Mouse (Mus musculus) gastrocnemius, adult 18-20 months (tissue): ENCODE measurements at regions not wholly inside any gene's neighbourhood (a gene's known extent, or its start where the extent isn't known, plus 50 kb on each side); places are given as distances from the start of the nearest gene placed in this dataset.

ENCODE experiments used
- DNase-seq: peaks from one replicate; pipeline ENCODE4 v3.0.0; 2021; ENCODE audit warnings: low spot score

DNA sequence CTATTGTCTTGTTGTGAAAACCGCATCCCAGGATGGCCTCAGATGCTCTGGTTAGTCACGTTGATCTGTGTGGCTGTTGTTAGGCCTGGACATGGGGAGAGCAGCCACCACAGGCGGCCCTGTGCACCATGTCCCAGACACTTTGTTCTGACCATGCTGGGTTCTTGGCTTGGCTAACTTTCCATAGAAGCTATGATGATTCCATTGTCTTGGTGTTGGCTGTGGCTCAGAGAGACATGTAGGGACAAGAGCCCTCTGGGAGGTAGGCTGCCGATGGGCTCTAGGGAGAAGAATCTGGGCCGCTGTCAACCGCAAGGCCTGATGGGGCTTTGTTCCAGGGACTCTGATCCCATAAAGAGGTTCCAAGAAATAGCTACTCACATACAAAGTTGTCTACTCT, 334.9 kb downstream of the Pik3r1 start:
- no peak for DNase-seq

DNA sequence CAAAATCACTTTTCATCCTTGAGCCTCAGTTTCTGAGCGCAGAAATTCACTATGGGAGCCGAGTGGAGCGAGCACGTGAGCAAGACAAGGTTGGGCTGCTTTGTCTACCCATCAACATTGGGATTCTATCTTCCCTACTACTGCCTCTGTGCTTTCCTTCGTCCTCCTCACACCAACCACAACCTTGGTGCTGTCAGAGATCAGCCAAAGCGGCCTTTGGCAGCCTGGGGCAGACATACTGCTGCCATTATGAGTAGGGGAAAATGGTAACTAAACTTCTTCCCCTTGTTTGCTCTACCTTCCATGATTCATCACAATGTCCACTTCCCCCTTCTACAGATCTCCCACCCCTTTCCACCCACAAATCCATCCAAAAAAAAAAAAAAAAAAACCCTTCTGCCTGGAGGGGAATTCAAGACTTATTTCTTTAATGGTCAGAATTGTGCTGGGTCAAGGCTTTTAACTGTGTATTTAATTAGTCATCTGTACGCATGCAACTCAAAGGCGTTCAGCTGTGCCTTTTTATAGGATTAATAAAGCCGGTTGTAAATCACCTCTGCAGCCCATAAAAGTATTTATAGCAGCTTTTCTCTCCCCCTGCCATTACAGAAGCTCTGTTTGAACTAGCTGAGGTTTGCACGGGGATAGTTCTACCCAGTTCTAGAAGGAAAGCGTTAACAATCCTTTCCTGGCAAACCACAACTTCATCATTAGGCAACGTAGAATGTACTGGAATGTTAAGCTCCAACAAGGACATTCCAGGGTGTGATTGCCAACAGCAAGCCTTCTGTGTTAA, 340.4 kb downstream of the Pik3r1 start:
- peak; percentile 26 for DNase-seq

DNA sequence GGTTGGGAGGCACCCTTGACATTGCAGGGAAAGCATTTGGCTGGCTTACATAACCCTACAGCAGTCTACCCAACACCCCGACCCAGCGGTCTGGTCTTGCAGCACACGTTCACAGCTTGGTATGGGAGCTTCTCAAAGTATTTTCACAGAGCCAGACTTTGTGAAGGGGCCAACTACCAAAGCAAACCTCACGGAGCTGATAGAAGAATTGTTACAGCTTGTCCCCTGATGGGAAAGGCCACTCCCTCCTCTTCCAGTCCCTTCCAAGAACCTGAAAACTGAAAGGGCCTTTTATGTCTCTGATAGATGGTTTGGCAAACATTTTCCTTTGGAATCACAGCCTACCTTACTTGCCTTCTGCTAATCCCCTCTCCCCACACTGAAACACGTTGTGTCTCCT, 341.6 kb downstream of the Pik3r1 start:
- no peak for DNase-seq

DNA sequence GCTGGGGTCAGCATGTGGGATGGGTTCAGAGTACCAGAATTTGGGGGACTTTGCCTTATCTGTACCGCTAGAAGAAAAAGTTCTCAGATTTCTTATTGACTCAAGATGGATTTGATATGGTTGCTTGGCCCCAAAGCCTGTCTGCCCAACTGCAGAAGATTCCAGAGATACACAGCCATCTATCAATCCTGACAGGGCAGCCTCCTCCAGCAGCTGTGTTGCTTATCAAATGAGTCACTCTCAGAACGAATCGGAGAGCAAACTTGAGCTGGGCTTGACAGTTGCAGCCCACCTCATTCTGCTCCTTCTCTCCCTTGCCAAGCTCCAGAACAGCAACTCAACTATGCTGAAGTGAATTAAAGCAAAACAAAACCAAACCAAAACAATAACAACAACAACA, 345.9 kb downstream of the Pik3r1 start:
- DNase-seq = no peak

DNA sequence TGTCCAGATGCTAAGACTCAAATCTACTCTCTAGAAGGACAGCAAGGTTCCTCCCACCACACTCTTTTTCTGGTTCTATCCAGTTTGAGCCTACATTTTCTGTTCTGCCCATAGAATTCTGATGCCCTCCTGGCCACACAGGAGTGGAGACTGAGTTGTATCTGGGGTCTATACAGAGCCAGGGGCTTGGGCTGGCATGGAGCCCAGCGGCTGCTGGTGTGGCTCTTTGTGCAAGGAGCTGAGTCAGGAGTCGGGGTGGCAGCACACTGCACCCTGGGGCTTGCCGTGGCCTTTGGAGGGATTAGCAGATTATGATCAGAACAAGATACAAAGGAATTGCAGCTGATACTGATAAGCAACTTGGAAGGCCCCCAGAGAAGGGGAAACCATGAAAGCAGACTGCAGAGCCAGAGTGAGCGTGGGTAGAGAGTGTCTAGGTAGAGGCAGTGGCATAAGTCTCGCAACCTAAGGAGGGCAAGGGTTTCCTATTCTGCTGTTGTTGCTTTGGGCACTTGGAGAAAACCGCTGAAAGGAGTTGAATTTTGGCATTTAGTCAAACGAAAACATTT, 348.5 kb downstream of the Pik3r1 start:
- DNase-seq = no peak

DNA sequence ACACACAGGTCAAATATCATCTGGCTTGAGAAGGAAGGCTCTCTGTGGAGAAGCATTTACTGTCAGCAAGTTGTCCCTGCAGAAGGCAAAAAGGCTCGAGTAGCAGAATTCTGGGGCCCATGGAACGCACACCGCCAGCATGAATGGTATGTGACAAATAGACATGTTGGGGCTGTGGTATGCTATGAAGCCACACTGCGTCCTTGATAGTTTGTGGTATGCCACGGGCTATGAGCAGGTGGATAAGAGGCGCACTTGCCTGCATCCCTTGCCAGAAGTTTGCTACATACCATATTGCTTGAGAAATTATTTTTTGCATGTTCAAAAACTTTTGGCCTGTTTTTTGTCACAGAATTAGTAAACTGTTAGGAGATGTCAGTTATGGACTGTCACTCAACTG, 349.7 kb downstream of the Pik3r1 start:
- DNase-seq = no peak

DNA sequence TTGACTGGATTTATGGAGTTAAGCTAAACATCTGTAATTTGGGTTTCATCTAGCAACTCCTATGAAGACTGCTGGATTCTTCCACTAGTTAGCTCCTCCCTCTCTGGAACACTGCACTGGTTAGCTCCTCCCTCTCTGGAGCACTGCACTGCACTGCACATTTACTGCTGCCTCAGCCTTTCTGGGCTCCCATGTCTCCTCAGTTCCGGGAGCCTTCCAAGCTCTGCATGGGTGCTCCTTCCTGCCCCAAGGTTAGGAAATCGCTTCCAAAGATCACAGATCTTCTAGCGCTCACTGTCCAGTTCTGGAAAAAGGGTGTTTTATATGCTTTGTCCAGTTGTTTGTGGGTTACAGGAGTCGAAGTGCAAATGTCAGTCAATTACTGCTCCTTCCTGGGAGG, 359.1 kb downstream of the Pik3r1 start:
- no peak for DNase-seq

DNA sequence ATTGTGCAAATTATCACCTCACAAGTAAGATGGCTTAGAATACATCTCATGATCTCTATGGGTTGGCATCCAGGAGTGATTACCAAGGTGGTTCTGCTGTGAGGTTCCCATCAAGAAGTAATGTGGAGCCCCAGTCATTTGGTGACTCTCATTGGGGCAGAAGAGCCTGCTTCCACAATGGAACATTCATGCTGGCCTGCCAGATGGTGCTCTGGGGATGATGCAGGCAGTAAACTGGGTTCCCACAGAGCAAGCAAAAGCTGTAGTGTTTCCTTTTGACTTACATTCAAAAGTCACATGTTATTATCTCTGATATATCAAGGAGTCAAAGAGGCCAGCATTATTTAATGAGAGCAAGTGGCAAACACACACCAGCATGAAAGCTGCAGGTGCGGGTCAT, 360.4 kb downstream of the Pik3r1 start:
- DNase-seq = no peak

DNA sequence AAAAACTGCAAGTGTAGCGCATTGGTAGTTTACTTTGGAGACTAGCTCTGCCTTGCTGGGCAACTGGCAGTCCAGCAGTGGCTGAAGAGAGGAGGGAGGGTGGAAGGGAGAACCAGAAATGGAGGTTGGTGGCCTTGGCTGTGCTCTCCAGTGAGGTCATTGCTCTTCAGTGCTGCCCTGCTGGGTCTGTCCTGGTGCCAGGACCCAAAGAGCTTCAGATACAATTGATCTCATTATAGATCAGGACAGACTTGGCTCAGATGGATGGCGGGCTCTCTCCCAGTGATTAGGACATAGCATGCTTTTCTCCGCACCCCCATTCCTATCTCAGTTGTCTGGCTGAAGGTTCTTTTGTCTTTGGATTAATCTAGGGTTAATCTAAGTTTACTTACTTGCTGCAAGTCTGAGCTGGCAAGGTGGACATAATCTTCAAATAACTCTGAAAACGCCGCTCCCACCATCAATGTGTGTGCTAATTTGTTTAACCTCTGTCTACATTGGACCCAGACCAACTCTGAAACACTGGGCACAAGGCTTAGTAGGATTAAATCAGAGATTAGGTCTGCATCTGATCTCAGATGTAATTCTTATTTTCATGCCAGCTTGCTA, 394.3 kb downstream of the Pik3r1 start:
- DNase-seq = no peak

DNA sequence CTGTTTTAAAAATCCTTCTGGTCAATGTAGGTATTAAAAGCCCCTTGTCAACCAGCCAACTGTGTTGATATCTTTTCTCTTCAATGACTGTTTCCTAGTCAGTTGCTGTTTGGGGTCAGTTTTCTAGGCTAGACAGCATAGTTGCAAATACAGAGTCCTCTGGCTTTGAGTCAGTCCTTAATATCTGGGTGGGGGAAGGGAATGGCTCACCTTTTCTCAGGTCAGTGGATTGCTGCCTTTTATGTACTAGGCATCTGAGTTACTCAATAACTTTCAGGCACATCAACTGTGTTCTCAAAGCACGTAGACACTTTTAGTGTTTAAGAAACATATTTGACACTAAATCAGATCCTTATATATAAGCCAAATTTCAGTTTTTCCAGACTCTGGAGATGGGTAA, 396.1 kb downstream of the Pik3r1 start:
- DNase-seq = no peak

DNA sequence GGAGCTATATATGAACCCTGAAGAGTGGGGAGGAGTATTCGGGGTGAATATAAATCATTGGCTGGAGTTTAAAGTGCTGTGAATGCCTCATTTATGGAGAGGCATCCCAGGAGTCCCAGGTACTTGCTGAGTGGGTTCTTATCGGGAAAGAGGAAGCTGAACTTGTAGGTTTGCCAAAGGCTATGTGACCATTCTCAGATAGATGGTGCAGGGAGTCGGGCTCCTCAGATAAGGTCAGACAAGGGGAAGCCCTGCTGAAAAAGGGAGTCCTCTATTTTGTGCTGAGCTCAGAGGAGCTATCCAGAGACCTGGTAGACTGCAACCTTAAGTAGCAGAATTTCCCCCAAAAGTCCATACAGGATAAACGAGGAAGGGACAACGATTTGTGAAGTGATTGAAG, 399.8 kb downstream of the Pik3r1 start:
- DNase-seq = no peak

DNA sequence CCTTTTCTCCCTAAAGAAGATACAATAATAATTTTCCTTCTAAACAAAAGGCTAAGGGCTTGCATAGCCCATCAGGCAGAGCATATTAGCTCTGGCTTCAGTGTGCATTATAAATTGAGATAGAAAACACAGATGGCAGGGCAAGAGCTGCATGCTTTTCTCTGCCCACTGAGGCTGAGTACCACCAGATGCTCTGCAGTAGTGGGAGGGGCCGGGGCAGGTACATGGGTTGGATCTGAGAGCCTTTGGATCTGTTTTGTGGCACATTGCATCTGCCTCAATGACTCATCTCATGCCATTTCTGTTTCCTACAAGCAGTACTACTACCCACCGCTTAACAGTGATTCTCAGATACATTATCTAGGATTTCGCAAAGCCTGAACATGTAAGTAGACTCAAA, 412.7 kb downstream of the Pik3r1 start:
- no peak for DNase-seq

DNA sequence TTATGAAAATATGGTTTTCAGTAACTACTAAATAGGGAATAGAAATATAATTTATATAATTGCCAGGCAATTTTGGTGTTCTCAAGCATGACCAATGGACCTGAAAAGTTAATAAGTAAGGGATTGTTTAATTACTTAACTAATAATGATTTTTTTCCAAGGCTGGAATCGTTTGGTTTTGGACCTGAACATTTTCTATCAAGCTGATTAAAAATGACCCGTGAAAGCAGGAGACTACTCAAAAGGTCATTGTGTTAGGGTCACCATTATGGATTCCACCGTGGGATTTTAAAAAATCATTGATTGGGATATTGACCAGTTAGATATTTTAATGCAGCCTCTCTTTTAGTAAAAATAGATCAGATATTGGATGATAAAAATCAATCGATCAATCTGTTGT, 416.9 kb downstream of the Pik3r1 start:
- DNase-seq = no peak

DNA sequence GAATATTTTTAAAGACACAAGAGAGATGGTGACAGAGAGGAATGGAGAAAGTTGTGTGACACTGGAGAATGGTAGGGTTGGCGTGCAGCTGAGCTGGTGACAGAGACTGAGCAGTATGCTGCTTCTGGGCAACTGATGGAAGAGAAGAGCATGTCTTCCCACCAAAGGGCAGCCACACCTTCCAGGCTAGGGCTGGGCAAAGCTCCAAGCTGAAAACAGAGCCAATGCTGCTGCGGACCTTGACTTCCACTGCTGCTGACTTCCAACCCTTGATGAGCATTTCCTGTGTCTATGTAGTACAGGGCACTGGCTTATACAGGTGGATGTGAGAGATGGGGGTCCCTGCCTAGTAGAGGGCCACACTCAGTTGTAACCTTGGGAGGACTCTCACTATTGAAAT, 418.7 kb downstream of the Pik3r1 start:
- no peak for DNase-seq

DNA sequence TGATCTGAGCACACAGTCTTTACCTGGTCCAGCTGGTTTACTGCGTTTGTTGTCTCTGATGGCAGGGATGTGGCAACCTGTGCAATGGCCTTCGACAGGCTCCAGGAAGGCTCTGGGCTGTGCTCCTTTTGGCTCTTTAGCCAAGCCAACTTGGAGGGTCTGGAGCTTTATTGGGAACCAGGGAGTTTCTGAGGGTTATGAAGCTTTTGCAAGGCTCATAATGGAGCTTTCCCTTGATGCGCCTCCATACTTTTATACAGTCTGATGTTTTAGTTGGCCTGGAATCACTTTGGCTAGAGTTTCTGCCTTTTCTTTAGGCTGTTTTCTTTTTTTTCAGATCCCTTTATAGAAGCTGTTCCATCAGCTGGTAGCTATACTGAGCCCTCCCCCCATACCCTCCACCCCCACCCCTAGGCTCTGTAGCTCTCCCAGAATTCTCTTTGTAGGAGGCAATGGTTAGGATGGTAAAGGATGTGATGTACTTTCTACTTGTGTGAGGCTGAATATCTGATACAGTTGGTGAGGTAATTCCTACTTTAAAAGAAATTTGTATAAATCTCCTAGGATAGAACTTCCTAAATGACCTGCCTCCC, 429.6 kb downstream of the Pik3r1 start:
- no peak for DNase-seq

DNA sequence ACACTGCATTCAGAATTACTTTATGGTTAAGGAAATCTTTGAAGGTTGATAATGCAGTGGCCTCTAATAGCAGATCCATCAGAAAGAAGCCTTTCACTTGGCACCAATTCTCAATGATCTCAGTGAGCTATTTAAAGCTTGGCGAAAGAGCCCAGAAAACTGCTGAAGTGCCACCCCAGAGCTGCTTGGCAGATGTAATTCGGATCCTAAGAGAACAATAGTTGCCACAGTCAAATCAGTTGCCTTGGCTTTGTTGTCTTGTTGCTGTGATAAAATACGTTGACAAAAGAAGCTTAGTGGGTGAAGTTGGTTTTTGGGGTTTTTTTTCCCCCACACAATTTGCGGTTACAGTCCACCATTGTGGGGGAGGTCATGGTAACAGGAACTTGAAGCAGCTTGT, 449.4 kb downstream of the Pik3r1 start:
- DNase-seq = no peak

DNA sequence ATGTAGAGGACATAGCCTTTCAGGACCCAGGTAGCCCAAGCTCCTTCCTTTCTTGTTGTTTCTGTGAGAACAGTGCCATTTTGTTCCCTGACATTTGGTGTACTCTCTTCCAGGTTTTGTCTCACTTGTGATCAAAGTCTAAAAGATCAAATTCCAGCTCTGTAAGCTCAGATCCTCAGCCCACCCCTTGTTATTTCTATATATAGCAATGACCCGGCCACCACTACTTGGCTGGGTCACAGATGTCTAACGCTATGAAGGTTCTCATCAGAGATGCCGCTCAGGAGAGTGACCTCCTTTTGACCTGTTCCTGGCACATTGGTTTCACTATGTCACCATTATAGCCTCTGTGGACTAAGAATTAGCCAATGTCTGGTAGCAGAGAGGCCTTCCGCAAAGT, 451.7 kb downstream of the Pik3r1 start:
- DNase-seq = peak; percentile 29

DNA sequence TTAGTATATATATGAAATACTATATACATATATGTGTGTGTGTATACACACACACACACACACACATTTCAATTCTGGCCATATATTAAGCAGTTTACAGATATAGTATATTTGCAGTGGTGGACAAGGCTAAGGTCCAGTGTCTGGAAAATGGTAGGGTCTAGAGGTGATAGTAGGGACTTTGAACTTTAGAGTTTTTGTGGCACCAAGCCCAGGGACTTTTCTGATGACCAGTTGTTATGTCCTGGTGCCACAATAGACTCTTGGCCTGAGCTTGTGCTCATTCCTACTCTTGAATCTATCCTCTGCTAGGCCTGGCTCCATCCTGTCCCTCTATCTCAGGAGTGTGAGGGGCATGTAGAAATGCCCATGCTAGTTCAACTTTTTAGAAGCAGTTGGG, 454.0 kb downstream of the Pik3r1 start:
- no peak for DNase-seq

DNA sequence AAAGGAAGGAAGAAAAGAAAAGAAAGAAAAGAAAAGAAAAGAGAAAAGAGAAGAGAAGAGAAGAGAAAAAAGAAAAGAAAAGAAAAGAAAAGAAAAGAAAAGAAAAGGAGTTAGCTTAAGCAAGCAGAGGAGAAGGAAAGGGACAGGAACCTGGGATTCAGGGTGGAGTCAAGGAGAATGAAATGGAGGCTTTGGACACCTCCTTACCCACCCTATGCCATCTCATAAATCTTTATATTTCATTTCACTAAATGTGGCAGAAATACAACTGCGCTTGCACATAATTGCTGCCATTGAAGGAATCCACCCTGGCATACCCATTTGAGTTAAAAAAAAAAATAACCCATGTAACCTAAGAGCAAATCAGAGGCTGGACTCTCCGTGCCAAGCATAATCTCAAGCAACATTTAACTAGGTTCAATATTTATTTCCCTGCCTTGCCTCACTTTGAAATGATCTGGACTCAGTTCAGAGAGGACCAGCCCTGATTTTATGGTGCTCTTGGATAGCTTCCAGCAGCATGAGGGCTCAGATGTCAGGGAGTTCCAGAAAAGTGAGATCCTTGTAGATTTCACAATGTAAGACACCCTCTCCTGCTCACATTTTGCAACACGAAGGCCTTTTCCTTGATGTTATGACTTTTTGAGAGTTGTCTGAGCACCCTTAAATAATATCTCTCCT, 456.2 kb downstream of the Pik3r1 start:
- DNase-seq = peak; percentile 59

DNA sequence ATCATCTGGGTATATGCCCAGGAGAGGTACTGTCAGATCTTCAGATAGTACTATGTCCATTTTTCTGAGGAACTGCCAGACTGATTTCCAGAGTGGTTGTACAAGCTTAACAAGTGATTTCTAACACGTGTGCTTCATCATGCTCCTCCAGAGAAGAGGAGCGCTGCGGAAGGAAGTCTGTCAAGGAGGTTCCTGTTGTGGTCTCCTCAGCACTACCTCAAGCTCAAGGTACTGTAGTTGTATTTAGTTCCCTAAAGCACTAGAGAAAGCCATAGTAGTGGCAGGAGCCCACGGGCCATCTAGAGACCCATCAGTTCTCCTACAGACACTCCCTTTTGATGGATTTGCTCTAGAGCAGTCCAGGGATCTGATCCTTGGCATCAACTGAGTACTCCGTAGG, 459.3 kb downstream of the Pik3r1 start:
- DNase-seq = no peak

DNA sequence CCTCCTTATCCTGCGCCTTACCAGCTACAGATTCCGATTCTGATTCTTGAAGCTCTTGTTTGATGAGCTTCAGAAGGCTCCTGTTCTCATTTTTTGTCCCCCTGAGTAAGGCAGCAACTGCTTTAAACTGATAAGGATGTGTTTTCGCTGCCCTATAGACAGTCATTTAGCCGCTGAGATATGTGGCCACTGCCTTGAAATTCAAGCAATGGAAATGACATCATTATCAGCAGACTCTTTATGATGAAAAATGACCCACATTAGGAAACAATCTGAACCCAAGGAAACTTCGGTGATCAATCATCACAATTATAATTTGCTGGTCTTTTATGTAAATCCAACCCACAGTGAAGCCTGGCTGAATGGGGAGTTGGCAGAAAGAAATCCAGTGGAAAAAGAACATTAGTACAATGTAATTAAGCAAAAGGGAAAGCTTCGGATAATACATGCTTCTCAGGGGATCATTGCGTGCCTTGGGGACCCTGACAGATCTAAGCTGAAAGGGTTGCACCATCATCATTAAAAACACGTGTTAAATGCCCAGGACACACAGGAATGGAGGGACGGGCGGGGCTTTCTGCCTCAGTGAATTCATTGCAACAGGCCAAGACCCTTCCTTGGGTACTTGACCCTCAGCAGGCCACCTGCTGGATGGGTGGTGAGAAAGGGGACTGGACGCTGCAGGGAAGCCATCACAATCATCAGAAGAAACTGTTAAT, 462.2 kb downstream of the Pik3r1 start:
- DNase-seq = peak; percentile 24

DNA sequence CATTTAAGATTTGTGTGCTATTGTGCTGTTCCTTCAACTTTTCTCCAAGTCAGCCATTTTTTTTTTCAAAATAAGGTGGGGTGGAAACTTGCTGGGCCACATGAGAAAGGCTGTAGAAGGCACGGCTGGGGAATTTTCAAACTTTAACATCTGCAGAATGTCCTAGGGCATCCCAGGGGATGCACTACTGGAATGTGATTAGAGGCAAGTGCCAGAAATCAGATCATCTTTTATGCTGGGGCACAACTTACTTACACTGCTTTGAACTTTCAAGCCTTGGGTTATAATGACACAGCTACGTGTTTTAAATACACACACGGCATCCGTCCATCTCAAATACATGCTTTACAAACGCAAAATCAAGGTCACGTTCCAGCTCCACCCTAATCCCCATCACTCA, 463.0 kb downstream of the Pik3r1 start:
- peak; percentile 40 for DNase-seq
